Mouse (Mus musculus): ENCODE measurements around the gene Spry1. TPM values are rescaled to one million over a fixed set of nuclear protein-coding genes. Genes with fewer than 3 reads are reported as not detected.

The Spry1 gene
- total RNA-seq, 2 experiments from 2014 or later, result 12.1 to 13.1 TPM

DNA sequence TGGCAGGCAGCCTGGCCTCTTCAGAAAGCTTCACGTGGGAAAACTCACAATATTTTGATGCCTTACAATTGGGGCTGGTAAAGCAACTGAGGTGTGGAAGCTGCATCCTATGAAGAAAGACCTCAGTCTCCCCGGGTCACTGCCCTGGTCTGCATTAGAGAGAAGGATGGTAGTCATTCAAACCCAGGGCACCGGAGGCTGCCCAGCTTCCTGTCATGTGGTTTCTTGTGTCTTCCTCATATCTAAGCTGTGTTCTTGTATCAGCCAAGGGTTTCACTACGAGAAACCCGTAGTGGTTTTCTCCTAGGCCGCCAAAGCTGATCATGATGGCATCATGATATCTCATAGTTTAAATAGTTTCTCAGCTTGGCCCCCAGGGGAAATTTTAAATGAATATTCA lies 5.3 kb downstream of the Spry1 start:
- TF ChIP-seq CTCF (conservative IDR thresholded peaks at IDR 0.05), result no peak
- Histone ChIP-seq H3K27ac (no peak overlapping the region), H3K4me3 (no peak overlapping the region)
- DNase-seq (ENCODE audit: low spot score in 2 of 2), result no peak

- Histone ChIP-seq H3K27ac (no peak overlapping the region), H3K4me3 (no peak overlapping the region)
- TF ChIP-seq CTCF (conservative IDR thresholded peaks at IDR 0.05), result no peak
- no peak for DNase-seq (ENCODE audit: low spot score in 2 of 2)
Observed at GRCm38 (mm10) chr3:37646221-37646620, 6.5 kb downstream of the Spry1 start.

GRCm38 (mm10) chr3:37647225-37647624 lies 7.5 kb downstream of the Spry1 start:
- DNase-seq (ENCODE audit: low spot score in 2 of 2), result no peak
- no peak overlapping the region for H3K27ac ChIP-seq
- H3K4me3 ChIP-seq, result no peak overlapping the region
- TF ChIP-seq CTCF (conservative IDR thresholded peaks at IDR 0.05), result no peak

- TF ChIP-seq CTCF (conservative IDR thresholded peaks at IDR 0.05), result no peak
- DNase-seq (ENCODE audit: low spot score in 2 of 2), result no peak
- Histone ChIP-seq H3K27ac (no peak overlapping the region), H3K4me3 (no peak overlapping the region)
Observed at GRCm38 (mm10) chr3:37648244-37648643, 8.5 kb downstream of the Spry1 start.

- TF ChIP-seq CTCF (conservative IDR thresholded peaks at IDR 0.05), result no peak
- Histone ChIP-seq H3K4me3 (no peak overlapping the region), H3K27ac (no peak overlapping the region)
- no peak for DNase-seq (ENCODE audit: low spot score in 2 of 2)
Observed at GRCm38 (mm10) chr3:37649281-37649680, 9.5 kb downstream of the Spry1 start.

- Histone ChIP-seq H3K4me3 (no peak overlapping the region), H3K27ac (no peak overlapping the region)
- no peak for DNase-seq (ENCODE audit: low spot score in 2 of 2)
- no peak for TF ChIP-seq CTCF (conservative IDR thresholded peaks at IDR 0.05)
Observed at GRCm38 (mm10) chr3:37652537-37652936, 12.8 kb downstream of the Spry1 start.

- Histone ChIP-seq H3K27ac (peak overlapping the region; percentile 54; the same call in 1 of the 2 replicates), H3K4me3 (peak overlapping the region; percentile 49)
- no peak for DNase-seq (ENCODE audit: low spot score in 2 of 2)
- no peak for TF ChIP-seq CTCF (conservative IDR thresholded peaks at IDR 0.05)
Observed at GRCm38 (mm10) chr3:37653935-37654729, 14.4 kb downstream of the Spry1 start.

DNA sequence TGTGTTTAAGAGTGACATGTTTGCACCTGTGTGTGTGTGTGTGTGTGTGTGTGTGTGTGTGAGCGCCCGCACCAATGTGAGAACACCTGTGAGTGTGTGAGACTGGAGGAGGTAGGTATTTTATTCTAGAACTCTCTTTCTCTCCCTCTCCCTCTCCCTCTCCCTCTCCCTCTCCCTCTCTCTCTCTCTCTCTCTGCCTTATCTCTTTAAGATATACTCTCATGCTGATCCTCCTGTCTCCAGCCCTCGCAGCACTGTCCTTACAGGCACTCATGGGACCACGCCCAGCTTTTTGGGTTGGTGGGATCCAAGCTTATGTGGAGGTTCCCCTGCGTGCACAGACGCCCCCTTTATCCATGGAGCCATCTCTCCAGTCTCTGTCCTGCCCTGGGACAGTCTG lies 15.0 kb downstream of the Spry1 start:
- Histone ChIP-seq H3K4me3 (no peak overlapping the region), H3K27ac (no peak overlapping the region)
- DNase-seq (ENCODE audit: low spot score in 2 of 2), result no peak
- no peak for TF ChIP-seq CTCF (conservative IDR thresholded peaks at IDR 0.05)

DNA sequence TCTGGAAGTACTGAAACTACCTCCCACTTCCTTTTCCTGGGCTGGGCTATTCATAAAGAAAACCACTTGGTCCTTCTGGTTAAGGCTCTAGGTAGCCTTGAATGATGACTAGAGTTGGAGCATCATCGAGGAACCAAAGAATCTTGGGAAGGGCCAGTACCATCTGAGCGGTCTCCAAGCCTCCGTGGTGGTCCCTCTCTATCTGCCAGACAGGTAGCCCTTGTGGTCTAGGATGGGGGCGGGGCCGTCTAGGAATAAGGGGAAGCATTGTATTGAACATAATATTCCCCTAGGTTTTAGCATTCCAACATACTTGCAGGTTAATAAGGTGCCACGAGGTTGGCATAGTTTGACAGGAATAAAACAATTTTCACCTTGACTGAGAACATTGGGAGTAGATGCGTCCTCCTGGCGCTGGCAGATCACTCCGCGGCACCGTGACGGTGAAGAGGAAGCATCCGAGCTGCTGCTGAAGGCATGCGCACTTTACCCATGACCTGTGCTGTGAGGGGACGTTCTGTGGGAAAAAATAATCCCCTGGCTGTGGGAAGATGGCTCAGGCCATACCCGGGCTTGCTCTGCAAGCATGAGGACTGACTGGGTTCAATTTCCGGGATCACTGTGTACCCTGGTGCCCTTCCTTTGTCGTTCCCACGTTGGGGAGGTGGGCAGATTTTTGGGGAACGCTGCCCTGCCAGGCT lies 16.3 kb downstream of the Spry1 start:
- H3K4me3 ChIP-seq, result peak overlapping the region; percentile 23
- no peak for DNase-seq (ENCODE audit: low spot score in 2 of 2)
- peak overlapping the region; percentile 37; the same call in 1 of the 2 replicates for H3K27ac ChIP-seq
- no peak for TF ChIP-seq CTCF (conservative IDR thresholded peaks at IDR 0.05)

DNA sequence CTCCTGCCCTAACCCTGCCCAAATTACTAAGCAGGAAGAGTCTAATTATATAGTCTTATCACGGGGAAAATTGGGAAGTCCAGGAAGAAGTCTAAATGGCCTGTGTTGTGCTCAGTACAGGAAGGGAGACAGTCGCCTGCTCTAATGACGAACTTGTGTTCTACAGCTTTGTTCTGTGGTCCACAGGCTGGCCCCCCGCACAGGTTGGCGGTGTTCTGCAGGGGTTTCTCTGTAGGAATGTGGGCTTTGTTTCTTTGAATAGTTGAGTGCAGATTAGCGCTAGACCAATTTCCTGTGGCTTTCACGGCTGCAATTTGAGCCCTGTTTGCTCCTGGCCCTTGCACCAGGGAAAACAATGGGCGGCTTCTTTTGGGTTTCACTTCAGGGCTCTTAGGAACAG lies 17.3 kb downstream of the Spry1 start:
- Histone ChIP-seq H3K4me3 (no peak overlapping the region), H3K27ac (peak overlapping the region; percentile 37; the same call in 1 of the 2 replicates)
- DNase-seq (ENCODE audit: low spot score in 2 of 2), result no peak
- no peak for TF ChIP-seq CTCF (conservative IDR thresholded peaks at IDR 0.05)

DNA sequence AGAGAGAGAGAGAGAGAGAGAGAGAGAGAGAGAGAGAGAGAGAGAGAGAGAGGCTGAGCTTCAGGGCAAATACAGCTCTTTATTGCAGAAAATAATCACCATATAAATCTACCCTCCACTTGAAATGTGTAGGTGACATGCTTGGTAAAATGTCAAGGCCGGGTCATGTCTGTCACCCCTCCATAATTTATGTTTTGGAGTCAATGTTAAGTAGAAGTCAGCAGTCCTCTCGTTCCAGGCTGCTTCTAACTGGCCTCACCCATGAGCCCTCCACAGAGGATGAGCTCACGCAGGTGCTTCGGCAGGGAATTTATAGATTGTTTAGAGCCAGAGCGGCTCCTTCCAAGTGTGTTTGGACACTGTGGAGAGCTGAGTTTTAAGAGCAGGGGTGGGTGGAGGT lies 18.4 kb downstream of the Spry1 start:
- Histone ChIP-seq H3K4me3 (no peak overlapping the region), H3K27ac (no peak overlapping the region)
- no peak for TF ChIP-seq CTCF (conservative IDR thresholded peaks at IDR 0.05)
- no peak for DNase-seq (ENCODE audit: low spot score in 2 of 2)

GRCm38 (mm10) chr3:37659621-37660020 lies 19.9 kb downstream of the Spry1 start:
- H3K4me3 ChIP-seq, result no peak overlapping the region
- H3K27ac ChIP-seq, result no peak overlapping the region
- DNase-seq (ENCODE audit: low spot score in 2 of 2), result no peak
- no peak for TF ChIP-seq CTCF (conservative IDR thresholded peaks at IDR 0.05)

- no peak overlapping the region for H3K4me3 ChIP-seq
- TF ChIP-seq CTCF (conservative IDR thresholded peaks at IDR 0.05), result no peak
- DNase-seq (ENCODE audit: low spot score in 2 of 2), result no peak
- no peak overlapping the region for H3K27ac ChIP-seq
Observed at GRCm38 (mm10) chr3:37666291-37667118, 26.8 kb downstream of the Spry1 start.

Data from layer of hippocampus, adult 2 months (tissue).